Mouse (Mus musculus) hindbrain, embryonic 11.5 days (tissue): Measurements from ENCODE around the gene Amz1. TPM values are rescaled to one million over a fixed set of nuclear protein-coding genes. Genes with fewer than 3 reads are reported as not detected.

Source experiments
- polyA plus RNA-seq: library from polyadenylated mRNA; unstranded; fragments of >200 nt; fragmentation: Nextera tagmentation; extraction: Ambion mirVana; gene quantifications from 2 replicates; pipeline ENCODE4 v1.2.1, GENCODE M21; 2014

Gene Amz1
- polyA plus RNA-seq, 1 experiment from 2014 or later, result 1.5 TPM

Other genes starting within 250 kb of the Amz1 start
- 9.7 and 10.8 TPM in 2 replicates for gene Chst12, start 218.6 kb upstream of the Amz1 start, polyA plus RNA-seq
- not detected in 2 replicates for gene Grifin, start 159.1 kb upstream of the Amz1 start, polyA plus RNA-seq
- gene Lfng, start 116.8 kb upstream of the Amz1 start, polyA plus RNA-seq, result 34.1 and 38.8 TPM in 2 replicates
- 52.9 and 53.1 TPM in 2 replicates for gene Ttyh3, start 75.1 kb upstream of the Amz1 start, polyA plus RNA-seq
- 15.1 and 16.8 TPM in 2 replicates for gene Iqce, start 21.7 kb upstream of the Amz1 start, polyA plus RNA-seq
- gene Brat1, start 19.1 kb upstream of the Amz1 start, polyA plus RNA-seq, result 8.8 and 9.6 TPM in 2 replicates
- gene Gna12, start 106.3 kb downstream of the Amz1 start, polyA plus RNA-seq, result 17.2 and 32.3 TPM in 2 replicates